Mouse (Mus musculus): ENCODE data around the gene Ifnar1. TPM values are rescaled to one million over a fixed set of nuclear protein-coding genes. Genes with fewer than 3 reads are reported as not detected.

The Ifnar1 gene
- total RNA-seq, 4 experiments from 2014 or later: 45.4 to 56.2 (median 49.8) TPM

DNA sequence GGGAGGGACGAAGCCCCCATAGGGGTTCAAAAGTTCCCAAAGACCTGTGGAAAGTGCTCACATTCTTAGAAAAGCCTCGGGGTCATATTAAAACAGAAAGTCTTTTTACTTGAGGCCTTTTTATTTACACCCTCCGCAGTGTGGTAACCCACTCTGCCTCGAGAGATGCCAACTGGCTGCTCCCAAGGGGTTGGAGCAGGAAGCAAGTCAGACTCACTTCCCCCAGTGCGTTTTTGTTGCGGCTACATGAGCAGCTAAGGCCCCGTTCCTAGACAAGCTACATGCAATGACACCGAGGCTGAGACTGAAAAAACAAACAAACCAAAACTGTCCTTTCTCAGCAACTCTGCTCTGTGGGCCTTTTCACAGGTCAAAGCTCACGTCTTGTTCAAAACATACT lies 53.5 kb downstream of the Ifnar1 start:
- no peak for DNase-seq (ENCODE audit: low spot score in 2 of 2)

DNA sequence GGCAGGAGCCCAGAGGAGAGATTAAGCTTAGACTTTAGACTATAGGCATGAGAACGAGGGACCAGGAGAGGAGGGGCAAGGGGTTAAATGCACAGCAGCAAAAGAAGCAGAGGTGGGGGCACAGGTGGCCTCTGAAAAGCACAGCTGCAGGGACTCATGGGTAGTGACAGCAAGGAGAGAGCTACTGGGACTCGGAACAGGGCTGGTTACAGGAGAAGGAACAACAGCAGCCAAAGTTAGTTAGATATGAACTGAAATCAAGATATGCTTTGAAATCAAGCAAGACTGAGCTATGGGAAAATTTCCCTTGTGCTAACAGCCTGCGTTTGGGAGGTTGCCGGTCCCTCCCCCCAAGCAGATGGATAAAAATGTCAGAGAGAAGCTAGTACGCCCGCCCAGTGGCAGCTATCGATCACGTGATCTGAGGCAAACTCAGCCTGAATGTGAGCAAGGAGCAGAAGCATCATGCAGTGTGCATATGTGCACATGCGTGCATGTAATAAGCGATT lies 56.6 kb downstream of the Ifnar1 start:
- DNase-seq (ENCODE audit: low spot score in 2 of 2): no peak

DNA sequence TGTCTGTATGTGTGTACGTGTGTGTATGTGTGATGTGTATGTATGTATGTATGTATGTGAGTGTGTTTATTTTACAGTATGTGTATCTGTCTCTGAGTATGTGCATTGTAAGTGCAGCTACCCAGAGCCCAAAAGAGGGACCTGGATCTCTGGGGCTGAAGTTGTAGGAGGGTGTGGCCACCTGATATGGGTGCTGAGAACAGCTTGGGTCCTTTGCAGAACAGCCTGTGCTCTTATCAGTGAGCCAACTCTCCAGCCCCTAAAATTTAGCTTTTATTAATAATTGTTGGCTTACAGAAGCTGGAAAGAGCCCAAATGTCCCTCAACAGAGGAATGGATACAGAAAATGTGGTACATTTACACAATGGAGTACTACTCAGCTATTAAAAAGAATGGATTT lies 58.6 kb downstream of the Ifnar1 start:
- DNase-seq (ENCODE audit: low spot score in 2 of 2): no peak

DNA sequence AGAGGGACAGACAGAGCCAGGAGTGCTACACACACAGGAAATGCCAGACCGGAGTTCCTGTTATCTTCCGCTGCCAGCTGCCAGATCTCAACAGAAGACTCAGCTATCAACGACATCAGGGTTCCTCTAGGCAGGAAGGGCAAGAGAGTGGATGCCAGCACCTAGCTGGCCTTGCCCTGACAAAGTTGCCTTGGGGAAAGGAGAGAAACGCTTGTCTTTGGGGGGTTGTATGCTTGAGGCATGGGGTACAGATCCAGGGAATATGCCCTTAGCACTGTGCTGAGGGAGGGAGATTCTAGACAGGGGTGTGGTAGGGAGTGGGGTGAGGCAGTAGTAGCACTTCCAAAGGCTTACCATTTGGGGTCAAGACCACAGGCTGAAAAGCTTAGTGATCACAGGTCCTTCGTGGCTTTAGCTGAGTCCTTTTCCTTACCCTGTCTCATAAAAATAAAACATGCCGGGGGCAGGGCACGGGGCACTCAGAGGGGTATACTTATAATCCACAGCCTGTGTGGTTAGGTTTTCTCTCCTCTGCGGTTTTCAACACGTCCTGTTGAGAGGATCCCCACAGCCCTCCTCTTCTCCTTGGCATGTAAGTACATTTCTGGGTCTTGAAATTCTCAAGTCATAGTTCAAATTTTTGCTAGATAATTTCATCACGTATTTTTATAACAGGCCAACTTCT lies 60.7 kb downstream of the Ifnar1 start:
- DNase-seq (ENCODE audit: low spot score in 2 of 2): no peak

DNA sequence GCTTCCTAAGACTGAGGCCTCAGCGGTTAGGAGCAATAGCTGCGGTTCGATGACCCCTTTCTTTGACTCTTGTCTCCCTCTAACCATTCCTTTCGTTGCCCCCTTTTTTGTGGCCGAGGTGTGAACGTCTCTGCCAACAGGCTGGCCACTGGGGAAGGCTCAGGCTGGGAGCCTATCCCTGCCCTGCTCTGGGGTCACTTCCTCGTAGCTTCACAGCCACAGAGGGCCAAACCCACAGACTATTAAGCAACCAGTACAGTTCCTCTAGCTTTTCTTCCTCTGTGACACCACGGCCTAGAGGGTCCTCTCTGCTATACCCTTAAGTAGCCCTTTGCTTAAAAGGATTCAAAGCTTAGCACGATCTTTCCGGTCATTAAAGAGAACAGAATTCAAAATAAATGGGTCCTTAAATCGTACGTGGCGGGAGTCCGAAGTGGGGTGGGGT lies 61.4 kb downstream of the Ifnar1 start:
- no peak for DNase-seq (ENCODE audit: low spot score in 2 of 2)

DNA sequence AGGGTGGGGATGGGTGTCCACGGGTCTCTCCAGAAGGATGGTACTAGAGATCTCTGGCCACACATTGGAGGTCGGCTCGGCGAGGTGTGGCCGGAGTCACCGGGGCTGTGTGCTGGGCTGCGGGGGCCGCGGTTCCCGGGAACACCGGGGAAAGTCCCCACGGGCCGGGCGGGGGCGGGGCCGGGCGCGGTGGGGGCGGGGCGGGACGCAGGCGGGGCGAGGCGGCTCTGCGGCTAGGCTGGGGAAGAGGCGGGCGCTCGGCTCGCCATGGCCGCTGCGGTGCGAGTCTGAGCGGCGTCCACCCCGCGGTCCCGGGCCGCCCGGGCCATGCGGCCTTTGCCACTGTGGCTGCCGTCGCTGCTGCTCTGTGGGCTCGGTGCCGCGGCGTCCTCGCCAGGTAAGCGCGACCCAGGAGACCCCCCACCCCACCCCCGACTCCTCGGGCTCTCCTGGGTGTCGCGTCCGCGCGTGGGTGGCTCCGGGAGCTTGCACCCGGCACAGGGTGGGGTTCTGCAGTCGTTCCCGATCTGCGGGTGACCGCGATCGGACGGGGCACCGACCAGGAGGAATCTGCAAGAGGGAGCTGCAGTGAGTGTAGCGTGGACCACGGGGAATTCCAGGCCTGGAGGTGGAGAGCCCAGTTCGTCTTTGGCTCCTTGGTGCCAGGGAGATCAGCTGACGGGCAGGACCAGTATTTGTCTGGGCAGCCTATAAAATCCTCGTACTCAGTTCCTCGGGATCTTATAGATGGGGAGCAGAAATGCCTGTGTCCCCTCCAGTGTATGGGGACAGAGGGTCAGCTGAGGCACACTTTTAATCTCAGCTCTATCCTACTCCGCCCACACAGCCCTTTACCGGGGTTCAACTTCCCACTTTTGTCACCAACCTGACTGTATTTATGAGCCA lies 62.1 kb downstream of the Ifnar1 start, which contains the start of gene Ifngr2:
TSS of gene Ifngr2 (plus strand) at position 237 of the 906 bp plus-strand sequence.
- DNase-seq (ENCODE audit: low spot score in 2 of 2): peak; percentile 38 to 43

DNA sequence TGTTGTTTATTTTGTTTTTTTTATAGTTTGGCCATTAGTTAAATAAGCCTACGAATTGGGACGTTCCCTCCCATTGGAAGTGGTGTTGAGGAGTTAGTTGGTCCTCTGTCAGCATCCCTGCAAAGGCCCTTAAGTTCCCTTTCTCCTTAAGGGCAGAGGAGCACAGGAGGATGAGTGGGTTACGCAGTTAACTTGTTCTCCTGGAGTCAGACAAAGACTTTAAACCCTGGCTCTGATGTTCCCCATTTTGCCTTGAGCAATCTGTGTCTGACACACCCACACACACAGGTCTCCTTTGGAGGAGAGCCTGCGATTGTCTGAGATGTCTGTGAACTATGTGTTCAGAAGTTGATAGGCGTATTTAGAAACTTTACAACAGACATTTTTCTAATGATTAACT lies 62.9 kb downstream of the Ifnar1 start:
- DNase-seq (ENCODE audit: low spot score in 2 of 2): no peak

DNA sequence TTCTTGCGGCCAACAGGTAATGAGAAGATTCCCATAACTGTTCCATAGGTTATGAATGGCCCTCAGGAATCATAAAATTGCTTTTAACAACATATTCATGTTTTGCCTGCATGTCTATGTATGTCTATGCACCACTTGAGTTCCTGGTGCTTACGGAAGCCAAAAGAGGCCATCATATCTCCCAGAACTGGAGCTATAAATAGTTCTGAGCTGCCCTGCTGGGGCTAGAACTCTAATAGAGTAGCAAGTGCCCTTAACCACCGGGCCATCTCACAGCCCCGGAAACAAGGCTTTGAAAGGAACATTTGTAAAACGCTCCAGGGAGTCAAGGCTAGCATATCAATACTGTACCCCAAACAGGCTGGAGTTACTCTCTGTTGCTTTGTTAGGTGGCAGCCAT lies 63.5 kb downstream of the Ifnar1 start:
- DNase-seq (ENCODE audit: low spot score in 2 of 2): no peak

DNA sequence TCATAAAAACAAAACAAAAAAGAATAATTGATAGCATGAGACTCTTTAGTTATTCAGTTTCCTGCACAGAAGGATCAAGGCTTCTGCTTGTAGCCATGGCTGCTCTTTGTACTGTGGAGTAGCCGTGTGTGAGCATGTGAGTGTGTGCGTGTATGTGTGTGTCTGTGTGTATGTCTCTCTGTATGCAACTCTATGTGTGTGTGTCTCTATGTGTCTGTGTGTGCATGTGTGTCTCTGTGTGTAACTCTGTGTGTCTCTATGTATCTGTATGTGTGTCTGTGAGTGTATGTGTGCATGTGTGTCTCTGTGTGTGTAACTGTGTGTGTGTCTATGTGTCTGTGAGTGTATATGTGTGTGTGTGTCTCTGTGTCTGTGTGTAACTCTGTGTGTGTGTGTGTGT lies 64.0 kb downstream of the Ifnar1 start:
- no peak for DNase-seq (ENCODE audit: low spot score in 2 of 2)

DNA sequence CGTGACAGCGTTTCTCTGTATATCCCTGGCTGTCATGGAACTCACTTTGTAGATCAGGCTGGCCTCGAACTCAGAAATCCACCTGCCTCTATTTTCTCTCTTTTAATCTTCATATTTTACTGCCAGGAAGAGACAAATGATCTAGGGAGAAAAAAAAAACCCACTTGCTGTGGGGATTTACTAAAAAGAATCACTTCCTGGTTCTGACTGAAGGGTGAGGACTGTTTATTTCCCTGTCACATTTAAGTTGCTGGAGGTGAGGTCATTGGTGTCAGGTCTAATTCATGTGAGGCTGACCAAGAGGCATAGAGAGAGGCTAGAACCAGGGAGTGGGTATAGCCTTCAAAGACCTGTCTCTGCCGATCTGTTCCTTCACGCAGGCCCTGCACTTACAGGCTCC lies 64.6 kb downstream of the Ifnar1 start:
- no peak for DNase-seq (ENCODE audit: low spot score in 2 of 2)

DNA sequence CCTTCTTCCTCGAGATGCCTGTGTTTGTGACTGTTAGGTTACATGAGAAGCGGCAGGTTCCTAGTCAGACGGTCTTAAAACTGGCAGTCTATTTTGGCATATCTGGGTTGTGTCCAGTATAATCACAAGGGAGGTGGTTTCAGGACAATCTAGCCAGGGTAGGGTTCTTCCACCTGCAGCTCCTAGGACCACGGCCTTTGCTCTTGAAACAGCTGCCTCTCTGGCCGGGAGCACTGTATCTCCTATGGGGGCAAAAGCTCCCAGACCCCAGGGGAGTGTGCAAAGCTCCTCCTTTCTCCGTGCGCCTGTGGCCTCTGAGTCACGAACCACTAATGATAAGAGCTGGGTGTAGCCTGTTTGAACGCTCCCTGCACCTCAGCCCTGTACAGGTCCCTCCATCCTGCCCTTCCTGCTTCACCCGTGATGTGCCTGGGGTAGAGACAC lies 66.1 kb downstream of the Ifnar1 start:
- DNase-seq (ENCODE audit: low spot score in 2 of 2): no peak

DNA sequence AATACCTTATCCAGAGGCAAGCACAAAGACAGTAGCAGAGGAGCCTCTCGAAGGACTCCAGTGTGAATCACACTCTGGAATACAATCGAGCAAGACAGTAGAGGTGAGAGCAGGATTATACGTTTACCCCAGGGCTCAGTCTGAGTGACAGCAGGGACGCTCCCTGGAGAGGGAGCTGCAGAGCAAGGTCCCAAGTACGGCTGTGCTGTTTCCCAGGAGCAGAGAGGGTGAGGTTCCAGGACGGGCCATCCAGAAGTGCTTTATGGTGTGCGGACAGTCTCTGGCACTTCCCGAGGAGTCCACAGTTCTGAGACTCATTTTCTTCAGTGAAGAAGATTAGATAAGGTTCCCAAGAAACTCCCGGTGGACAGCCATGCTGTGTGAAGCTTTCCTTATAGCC lies 67.0 kb downstream of the Ifnar1 start:
- DNase-seq (ENCODE audit: low spot score in 2 of 2): no peak

DNA sequence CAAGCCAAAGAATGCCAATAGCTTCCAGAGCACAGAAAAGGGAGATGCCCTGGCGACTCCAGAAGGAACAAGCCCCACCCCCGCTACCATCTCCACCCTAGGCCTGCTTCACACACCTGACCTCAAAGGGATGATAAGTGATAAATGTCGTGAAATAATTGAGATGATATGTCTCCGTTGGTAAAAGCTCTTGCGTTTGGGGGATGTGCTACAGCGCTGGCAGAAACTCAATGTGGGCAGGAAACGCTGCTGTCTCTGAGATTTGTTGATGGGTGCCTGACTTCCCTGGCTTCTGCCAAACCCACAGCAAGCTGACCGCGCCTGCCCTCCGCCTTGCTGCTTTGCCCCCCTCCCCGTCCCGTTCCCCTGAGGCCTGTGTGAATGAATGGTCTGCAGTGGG lies 68.6 kb downstream of the Ifnar1 start:
- no peak for DNase-seq (ENCODE audit: low spot score in 2 of 2)

DNA sequence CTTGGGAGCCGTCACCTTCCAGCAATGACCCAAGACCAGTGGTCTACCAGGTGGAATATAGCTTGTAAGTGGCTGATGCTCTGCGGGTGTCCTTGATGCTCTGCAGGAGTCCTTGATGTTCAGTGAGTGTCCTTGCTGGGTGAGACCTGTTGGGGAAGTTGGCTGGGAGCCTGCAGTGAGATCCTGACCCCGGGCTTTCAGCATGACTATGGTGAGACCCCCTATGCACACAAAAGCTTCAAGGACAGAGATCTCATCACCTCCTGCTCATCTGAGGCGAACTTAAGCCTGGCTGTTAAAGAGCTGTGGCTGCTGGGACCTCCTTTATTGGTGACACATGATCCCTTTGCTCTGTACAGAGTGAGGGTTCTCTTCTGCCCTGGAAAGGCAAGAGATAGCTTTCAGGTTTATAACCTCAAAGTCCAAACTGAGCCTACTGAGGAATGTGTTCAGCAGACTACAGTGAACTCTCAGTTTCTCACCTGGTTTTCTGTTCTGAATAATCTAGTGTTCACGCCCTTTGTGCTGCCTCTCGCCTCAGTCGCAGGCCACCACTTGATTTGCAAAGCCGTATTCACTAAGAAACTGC lies 70.1 kb downstream of the Ifnar1 start:
- DNase-seq (ENCODE audit: low spot score in 2 of 2): no peak

DNA sequence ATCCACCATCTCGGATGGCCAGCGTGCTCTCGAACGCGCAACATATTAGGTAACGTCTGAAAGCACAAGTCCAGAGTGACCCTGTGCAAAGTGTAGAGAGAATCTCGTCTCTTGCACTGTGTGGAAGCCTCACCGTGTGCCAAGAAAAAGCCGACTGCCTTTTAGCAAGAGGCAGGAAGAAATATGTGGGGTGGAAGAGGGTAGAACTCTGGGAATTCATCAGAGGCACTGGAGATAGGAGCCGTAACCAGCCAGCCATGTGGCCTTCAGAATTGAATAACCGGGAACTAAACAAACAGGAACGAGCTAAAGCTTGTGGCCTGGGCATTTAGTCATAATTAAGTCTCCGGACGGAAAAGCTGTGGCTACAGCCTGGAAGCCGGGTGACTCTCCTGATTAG lies 71.6 kb downstream of the Ifnar1 start:
- no peak for DNase-seq (ENCODE audit: low spot score in 2 of 2)

Small RNAs within 50 kb of the gene (microRNA-seq; reads per million reads assigned to microRNA genes)
- 0 reads per million in 2 experiments for gene Mir6367

Other genes with a start within 250 kb of the Ifnar1 start
- 100 to 1,000 TPM in 1 of 4 experiments, 10 to 100 TPM in 3; 91.6 to 102 (median 92.5) TPM for gene Olig1, start 215.5 kb upstream of the Ifnar1 start, total RNA-seq (2022)
- gene Ifnar2, start 112.5 kb upstream of the Ifnar1 start, total RNA-seq (2022): 10 to 100 TPM; 20.8 to 40.4 (median 27.7) TPM
- not detected for gene Gm21970, start 93.5 kb upstream of the Ifnar1 start, total RNA-seq (2022)
- gene Il10rb, start 79.1 kb upstream of the Ifnar1 start, total RNA-seq (2022): 10 to 100 TPM; 10.9 to 14.4 (median 11.8) TPM
- gene Ifngr2, start 61.8 kb downstream of the Ifnar1 start, total RNA-seq (2022): 10 to 100 TPM; 25.2 to 37.4 (median 32.2) TPM
- 10 to 100 TPM; 72.6 to 76.5 (median 74.7) TPM for gene Tmem50b, start 112.6 kb downstream of the Ifnar1 start, total RNA-seq (2022)
- gene Dnajc28, start 133.8 kb downstream of the Ifnar1 start, total RNA-seq (2022): 1 to 10 TPM; 6.8 to 9.5 (median 8.1) TPM
- gene Gart, start 161.7 kb downstream of the Ifnar1 start, total RNA-seq (2022): 10 to 100 TPM; 50.3 to 59.8 (median 55.9) TPM
- 100 to 1,000 TPM; 216 to 228 (median 219) TPM for gene Son, start 162.3 kb downstream of the Ifnar1 start, total RNA-seq (2022)
- gene Donson, start 203.5 kb downstream of the Ifnar1 start, total RNA-seq (2022): 10 to 100 TPM; 17.7 to 27.2 (median 21.5) TPM
- gene Cryzl1, start 243.7 kb downstream of the Ifnar1 start, total RNA-seq (2022): 100 to 1,000 TPM; 104 to 116 (median 112) TPM
- gene Itsn1, start 244.0 kb downstream of the Ifnar1 start, total RNA-seq (2022): 100 to 1,000 TPM; 116 to 158 (median 148) TPM